Mouse (Mus musculus): Measurements from ENCODE around the gene Hoxd10. TPM values are rescaled to one million over a fixed set of nuclear protein-coding genes. Genes with fewer than 3 reads are reported as not detected.

The Hoxd10 gene
- polyA plus RNA-seq, 1 experiment from 2014 or later, result 26.2 TPM

DNA sequence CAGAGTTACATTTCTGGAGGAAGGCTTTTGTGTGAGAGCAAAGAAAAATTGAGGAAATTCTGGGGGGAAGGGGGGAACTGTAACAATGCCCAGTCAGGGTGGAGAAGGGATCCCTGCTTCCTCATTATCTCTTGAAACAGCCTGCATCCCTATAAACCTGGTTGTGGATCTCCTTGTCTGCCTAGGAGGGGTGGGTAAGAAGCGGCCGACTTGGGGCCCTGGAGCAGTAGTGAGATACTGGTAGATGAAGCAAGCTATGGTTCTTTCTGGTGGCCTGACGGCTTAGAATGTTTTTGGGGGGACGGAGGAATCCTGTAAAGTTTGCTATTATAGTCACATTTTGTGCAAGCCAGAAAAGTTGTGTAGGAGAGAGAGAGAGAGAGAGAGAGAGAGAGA lies 1.7 kb downstream of the Hoxd10 start:
- peak overlapping the region; percentile 91 for H3K4me2 ChIP-seq (replicated peaks)
- H3K4me1 ChIP-seq, result peaks cover 61% of the 10 kb centered on the region
- H3K36me3 ChIP-seq, result peaks cover 13% of the 10 kb centered on the region; the same call in 1 of the 2 replicates
- H3K27ac ChIP-seq, result peak overlapping the region; percentile 95
- no peaks in the 10 kb centered on the region for H3K9me3 ChIP-seq
- H3K27me3 ChIP-seq, result peaks cover 55% of the 10 kb centered on the region
- H3K4me3 ChIP-seq, result peak overlapping the region; percentile 60
- no peak for ATAC-seq (ENCODE audit: low FRiP score, low read depth)
- H3K9ac ChIP-seq, result peak overlapping the region; percentile 92
- WGBS, result 15% methylated on average over 4 of the region's 4 CpGs

DNA sequence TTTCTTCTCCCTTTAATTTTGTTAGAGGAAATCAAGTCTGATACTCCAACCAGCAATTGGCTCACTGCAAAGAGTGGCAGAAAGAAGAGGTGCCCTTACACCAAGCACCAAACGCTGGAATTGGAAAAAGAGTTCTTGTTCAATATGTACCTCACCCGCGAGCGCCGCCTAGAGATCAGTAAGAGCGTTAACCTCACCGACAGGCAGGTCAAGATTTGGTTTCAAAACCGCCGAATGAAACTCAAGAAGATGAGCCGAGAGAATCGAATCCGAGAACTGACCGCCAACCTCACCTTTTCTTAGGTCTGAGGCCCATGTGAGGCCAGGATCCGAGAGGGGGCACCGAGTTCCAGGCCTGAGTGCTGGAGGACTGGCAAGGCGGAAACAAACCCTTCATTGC lies 2.3 kb downstream of the Hoxd10 start:
- Histone ChIP-seq H3K9ac (peak overlapping the region; percentile 92), H3K4me1 (peaks cover 64% of the 10 kb centered on the region), H3K27me3 (peaks cover 53% of the 10 kb centered on the region), H3K9me3 (no peaks in the 10 kb centered on the region), H3K27ac (peak overlapping the region; percentile 39; the same call in 1 of the 2 replicates), H3K4me2 (replicated peaks) (peak overlapping the region; percentile 91), H3K4me3 (peak overlapping the region; percentile 60), H3K36me3 (peaks cover 13% of the 10 kb centered on the region; the same call in 1 of the 2 replicates)
- no peak for ATAC-seq (ENCODE audit: low FRiP score, low read depth)
- WGBS, result 9% methylated on average over 16 of the region's 16 CpGs

GRCm38 (mm10) chr2:74695383-74695782 lies 3.7 kb downstream of the Hoxd10 start:
- Histone ChIP-seq H3K9ac (peak overlapping the region; percentile 90), H3K36me3 (peaks cover 13% of the 10 kb centered on the region; the same call in 1 of the 2 replicates), H3K27me3 (peaks cover 62% of the 10 kb centered on the region), H3K4me1 (peaks cover 72% of the 10 kb centered on the region), H3K27ac (peak overlapping the region; percentile 81), H3K4me2 (replicated peaks) (peak overlapping the region; percentile 91), H3K4me3 (peak overlapping the region; percentile 60), H3K9me3 (no peaks in the 10 kb centered on the region)
- no peak for ATAC-seq (ENCODE audit: low FRiP score, low read depth)
- 24% methylated on average over 1 of the region's 1 CpGs for WGBS

- WGBS, result 18% methylated on average over 7 of the region's 7 CpGs
- no peak for ATAC-seq (ENCODE audit: low FRiP score, low read depth)
- Histone ChIP-seq H3K27ac (peak overlapping the region; percentile 81), H3K9me3 (no peaks in the 10 kb centered on the region), H3K4me1 (peaks cover 78% of the 10 kb centered on the region), H3K9ac (peak overlapping the region; percentile 90), H3K27me3 (peaks cover 67% of the 10 kb centered on the region), H3K4me3 (peak overlapping the region; percentile 60), H3K36me3 (peaks cover 13% of the 10 kb centered on the region; the same call in 1 of the 2 replicates), H3K4me2 (replicated peaks) (peak overlapping the region; percentile 91)
Observed at GRCm38 (mm10) chr2:74695813-74696430, 4.2 kb downstream of the Hoxd10 start.

DNA sequence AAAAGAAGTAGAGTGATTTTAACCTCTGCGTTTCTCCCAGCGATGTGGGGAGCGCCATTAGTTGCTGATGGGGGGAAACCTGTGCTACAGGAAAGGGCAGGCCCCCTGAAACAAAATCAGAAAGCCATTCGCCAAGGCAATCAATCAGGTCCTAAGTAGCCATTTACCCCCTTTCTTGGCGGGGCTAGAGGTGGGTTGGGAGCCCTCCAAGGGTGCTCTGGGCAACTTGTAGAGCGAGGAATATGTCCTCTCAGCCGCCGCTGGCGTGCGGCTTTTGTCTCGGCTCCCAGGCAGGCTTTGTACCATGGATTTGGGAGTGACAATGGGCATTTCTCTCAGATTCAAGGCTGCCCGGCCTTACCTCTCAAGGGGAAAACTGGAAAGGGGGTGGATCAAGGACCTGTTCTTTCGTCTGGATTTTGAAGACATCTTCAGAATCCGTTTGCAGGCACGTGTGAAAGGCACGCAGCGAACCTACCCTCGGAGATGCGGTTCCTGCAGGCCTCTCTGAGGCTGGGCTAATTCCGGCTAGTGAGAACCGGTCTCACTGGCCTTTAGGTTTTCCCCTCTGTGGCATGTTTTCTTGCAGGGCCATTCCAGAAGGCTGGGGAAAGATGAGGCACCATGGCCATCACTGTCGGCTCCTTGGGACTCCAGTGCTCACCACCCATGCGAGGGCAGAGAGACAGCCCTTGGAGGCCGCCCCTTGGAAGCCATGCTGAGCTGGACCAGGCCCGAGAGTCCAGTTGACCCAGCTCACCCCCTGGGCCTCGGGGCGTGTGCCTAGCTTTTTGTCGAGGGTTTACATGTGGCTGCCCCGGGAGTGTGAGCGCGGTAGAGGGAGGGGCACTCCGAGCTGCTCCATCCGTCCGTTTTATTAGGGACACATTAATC lies 5.0 kb downstream of the Hoxd10 start:
- peak overlapping the region; percentile 81 for H3K27ac ChIP-seq

GRCm38 (mm10) chr2:74697567-74698121 lies 5.9 kb downstream of the Hoxd10 start, which contains the start of gene Hoxd9:
Gene Hoxd9 (plus strand): TSS chr2:74697727.
- under 1% methylated on average over 43 of the region's 43 CpGs for WGBS
- no peaks in the 10 kb centered on the region for H3K9me3 ChIP-seq
- H3K4me3 ChIP-seq, result peak within 1 kb of the TSS; percentile 60
- H3K9ac ChIP-seq, result peak within 1 kb of the TSS; percentile 90
- H3K27me3 ChIP-seq, result peaks cover 64% of the 10 kb centered on the region
- H3K36me3 ChIP-seq, result peaks cover 5% of the 10 kb centered on the region; the same call in 1 of the 2 replicates
- peak; percentile 24 for ATAC-seq (ENCODE audit: low FRiP score, low read depth)
- H3K4me2 ChIP-seq (replicated peaks), result peak within 1 kb of the TSS; percentile 91
- H3K4me1 ChIP-seq, result peaks cover 66% of the 10 kb centered on the region
- H3K27ac ChIP-seq, result peak within 1 kb of the TSS; percentile 87

More for the DNA sequence above, 5.0 kb downstream of the Hoxd10 start:
- Histone ChIP-seq H3K4me1 (peaks cover 74% of the 10 kb centered on the region), H3K4me3 (peak overlapping the region; percentile 60), H3K9me3 (no peaks in the 10 kb centered on the region), H3K36me3 (peaks cover 13% of the 10 kb centered on the region; the same call in 1 of the 2 replicates), H3K9ac (peak overlapping the region; percentile 90), H3K4me2 (replicated peaks) (peak overlapping the region; percentile 91), H3K27me3 (peaks cover 68% of the 10 kb centered on the region)
- 10% methylated on average over 34 of the region's 34 CpGs for WGBS
- ATAC-seq (ENCODE audit: low FRiP score, low read depth), result peak; percentile 34

GRCm38 (mm10) chr2:74698201-74699052 lies 6.7 kb downstream of the Hoxd10 start:
- Histone ChIP-seq H3K36me3 (no peaks in the 10 kb centered on the region), H3K4me3 (peak overlapping the region; percentile 60), H3K4me1 (peaks cover 60% of the 10 kb centered on the region), H3K9me3 (no peaks in the 10 kb centered on the region), H3K4me2 (replicated peaks) (peak overlapping the region; percentile 91), H3K27ac (peak overlapping the region; percentile 87), H3K27me3 (peaks cover 67% of the 10 kb centered on the region), H3K9ac (peak overlapping the region; percentile 90)
- 0 out of 2 replicates have a peak, but pooled peaks have one; percentile 21 for ATAC-seq (ENCODE audit: low FRiP score, low read depth)
- under 1% methylated on average over 71 of the region's 86 CpGs for WGBS

GRCm38 (mm10) chr2:74699053-74699430 lies 7.3 kb downstream of the Hoxd10 start:
- Histone ChIP-seq H3K27ac (peak overlapping the region; percentile 87; the same call in 1 of the 2 replicates), H3K4me3 (peak overlapping the region; percentile 60), H3K4me2 (replicated peaks) (peak overlapping the region; percentile 91), H3K36me3 (no peaks in the 10 kb centered on the region), H3K9ac (peak overlapping the region; percentile 90), H3K27me3 (peaks cover 69% of the 10 kb centered on the region), H3K9me3 (no peaks in the 10 kb centered on the region), H3K4me1 (peaks cover 64% of the 10 kb centered on the region)
- no peak for ATAC-seq (ENCODE audit: low FRiP score, low read depth)
- WGBS, result 3% methylated on average over 17 of the region's 17 CpGs

- Histone ChIP-seq H3K27ac (peak overlapping the region; percentile 10; the same call in 1 of the 2 replicates), H3K9me3 (no peaks in the 10 kb centered on the region), H3K4me1 (peaks cover 64% of the 10 kb centered on the region), H3K4me3 (peak overlapping the region; percentile 60), H3K27me3 (peaks cover 76% of the 10 kb centered on the region), H3K4me2 (replicated peaks) (peak overlapping the region; percentile 91), H3K36me3 (no peaks in the 10 kb centered on the region), H3K9ac (peak overlapping the region; percentile 90)
- WGBS, result 16% methylated on average over 23 of the region's 23 CpGs
- ATAC-seq (ENCODE audit: low FRiP score, low read depth), result no peak
Observed at GRCm38 (mm10) chr2:74699664-74700545, 8.2 kb downstream of the Hoxd10 start.

GRCm38 (mm10) chr2:74700546-74701112 lies 8.9 kb downstream of the Hoxd10 start:
- peak overlapping the region; percentile 91 for H3K4me2 ChIP-seq (replicated peaks)
- ATAC-seq (ENCODE audit: low FRiP score, low read depth), result no peak
- peak overlapping the region; percentile 60 for H3K4me3 ChIP-seq
- peaks cover 76% of the 10 kb centered on the region for H3K27me3 ChIP-seq
- WGBS, result 13% methylated on average over 22 of the region's 22 CpGs
- peaks cover 59% of the 10 kb centered on the region for H3K4me1 ChIP-seq
- no peaks in the 10 kb centered on the region for H3K9me3 ChIP-seq
- peak overlapping the region; percentile 10; the same call in 1 of the 2 replicates for H3K27ac ChIP-seq
- peak overlapping the region; percentile 90; the same call in 1 of the 2 replicates for H3K9ac ChIP-seq
- no peaks in the 10 kb centered on the region for H3K36me3 ChIP-seq
